Mouse (Mus musculus): ENCODE results near the gene Ear14.

GRCm38 (mm10) chr14:51166068-51166467 lies 37.1 kb upstream of the Ear14 start:
- TF ChIP-seq MYOD1 (IDR thresholded peaks at IDR 0.05; ENCODE audit: control insufficient read depth, insufficient read length, low read depth) (no peak), CTCF (IDR thresholded peaks at IDR 0.05; ENCODE audit: control insufficient read depth, insufficient read depth, insufficient read length) (no peak), USF1 (IDR thresholded peaks at IDR 0.05; ENCODE audit: low read depth) (no peak), CEBPB (IDR thresholded peaks at IDR 0.05; ENCODE audit: low read depth) (no peak)
